Mouse (Mus musculus) spleen, postnatal 36 days (tissue): Measurements from ENCODE around the gene Als2cl.

Experiments
- DNase-seq, 2 experiments: peaks; one replicate each; pipeline ENCODE4 v3.0.0; 2022; ENCODE audit warnings: low spot score in 2 of 2, mixed read lengths in 1 of 2

Als2cl gene

GRCm38 (mm10) chr9:110916786-110917185 is 37.1 kb downstream of the Als2cl start, which contains the start of gene Fam240a:
Gene Fam240a, minus strand, starts transcription at chr9:110916861.
- DNase-seq, result no peak

- DNase-seq, result no peak
Observed at GRCm38 (mm10) chr9:110920665-110921419, 41.2 kb downstream of the Als2cl start.

- peak; percentile 19 to 36 for DNase-seq
Observed at GRCm38 (mm10) chr9:110922759-110923158, 43.1 kb downstream of the Als2cl start.

- no peak for DNase-seq
Observed at GRCm38 (mm10) chr9:110931573-110931972, 51.9 kb downstream of the Als2cl start.

GRCm38 (mm10) chr9:110933850-110934437 is 54.3 kb downstream of the Als2cl start:
- DNase-seq, result no peak

- DNase-seq, result no peak
Observed at GRCm38 (mm10) chr9:110935941-110936340, 56.3 kb downstream of the Als2cl start.

GRCm38 (mm10) chr9:110937506-110938490 is 58.1 kb downstream of the Als2cl start:
- no peak for DNase-seq

- DNase-seq, result no peak
Observed at GRCm38 (mm10) chr9:110944265-110944664, 64.6 kb downstream of the Als2cl start.

- DNase-seq, result no peak
Observed at GRCm38 (mm10) chr9:110945343-110945742, 65.7 kb downstream of the Als2cl start.

GRCm38 (mm10) chr9:110945926-110946325 is 66.3 kb downstream of the Als2cl start, which contains the start of gene Tdgf1:
Gene Tdgf1, minus strand, starts transcription at chr9:110946158.
- no peak for DNase-seq

GRCm38 (mm10) chr9:110946548-110947044 is 66.9 kb downstream of the Als2cl start:
- DNase-seq, result peak; percentile 38 to 39

- no peak for DNase-seq
Observed at GRCm38 (mm10) chr9:110947261-110947661, 67.6 kb downstream of the Als2cl start.

- DNase-seq, result no peak
Observed at GRCm38 (mm10) chr9:110947900-110948299, 68.2 kb downstream of the Als2cl start.

GRCm38 (mm10) chr9:110948813-110949310 is 69.2 kb downstream of the Als2cl start:
- DNase-seq, result no peak

- DNase-seq, result no peak
Observed at GRCm38 (mm10) chr9:110950109-110950508, 70.4 kb downstream of the Als2cl start.
